Comparison of ENCODE assay signal across 14 mouse cellular contexts in genomic region chr1:182101468-182101867, GRCm38 (mm10).
"Had no signal": no experiment of that assay in that cellular context is flagged by ENCODE, and none has a peak within 500 bp of the region (broad histone marks: within the 10 kb centered on the region; RNA-seq: fewer than 3 reads in every experiment).

No protein-coding gene starts in this region.

- H3K4me2 ChIP-seq: liver, embryonic 11.5 days; lung, embryonic 14.5 days; midbrain, embryonic 12.5 days had no signal

- H3K36me3 ChIP-seq: limb, embryonic 10.5 days; midbrain, embryonic 12.5 days had no signal

- H3K27me3 ChIP-seq: midbrain, embryonic 12.5 days had no signal

- DNase-seq: kidney, adult 9 months; kidney, postnatal 10 days; kidney, postnatal 4 days; lung, embryonic 14.5 days; lung, postnatal 10 days; lung, postnatal 4 days; thymus, adult 18-20 months; thymus, postnatal 25 days had no signal

- H3K9ac ChIP-seq: lung, embryonic 14.5 days; midbrain, embryonic 12.5 days had no signal

- H3K27ac ChIP-seq: layer of hippocampus, adult 2 months; midbrain, embryonic 12.5 days; stomach, postnatal 0 days had no signal

- H3K9me3 ChIP-seq: limb, embryonic 10.5 days; midbrain, embryonic 12.5 days had no signal

- ATAC-seq: midbrain, embryonic 16.5 days had no signal

- H3K4me3 ChIP-seq: layer of hippocampus, adult 2 months; limb, embryonic 10.5 days; midbrain, embryonic 12.5 days had no signal
